Mouse (Mus musculus) hindbrain, postnatal 0 days (tissue): ENCODE measurements at regions not wholly inside any gene's neighbourhood (a gene's known extent, or its start where the extent isn't known, plus 50 kb on each side); places are given as distances from the start of the nearest gene placed in this dataset.

ENCODE experiments used
- ATAC-seq: fragments of 200-750 bp; cut with Nextera tagmentation; 2 replicates; pipeline ENCODE4 v1.8.0; 2017; ENCODE audit warnings: mild to moderate bottlenecking, moderate TSS enrichment, moderate library complexity
- DNase-seq: peaks from one replicate; pipeline ENCODE4 v3.0.0-alpha.2; 2015; ENCODE audit warnings: low spot score
- H3K27ac ChIP-seq: fragments of 300-500 bp; sonication (generic); 2 replicates; pipeline ENCODE4 v1.5.1; 2014; ENCODE audit warnings: mild to moderate bottlenecking
- H3K27me3 ChIP-seq: fragments of 300-500 bp; sonication (generic); 2 replicates; pipeline ENCODE4 v1.6.1; 2014; ENCODE audit warnings: low read length, mixed read lengths; ENCODE audit not compliant: insufficient read depth
- H3K36me3 ChIP-seq: fragments of 300-500 bp; sonication (generic); 2 replicates; pipeline ENCODE4 v1.6.1; 2014; ENCODE audit warnings: low read length, mixed read lengths; ENCODE audit not compliant: insufficient read depth
- H3K4me1 ChIP-seq: fragments of 300-500 bp; sonication (generic); 2 replicates; pipeline ENCODE4 v1.6.1; 2014; ENCODE audit warnings: antibody characterized with exemption, low read length, mixed read lengths; ENCODE audit not compliant: insufficient read depth
- H3K4me2 ChIP-seq: fragments of 300-500 bp; sonication (generic); 2 replicates; pipeline ENCODE4 v1.6.1; 2014; ENCODE audit warnings: low read depth, mild to moderate bottlenecking, low read length, moderate library complexity, mixed read lengths
- H3K4me3 ChIP-seq: fragments of 300-500 bp; sonication (generic); 2 replicates; pipeline ENCODE4 v1.5.1; 2014; ENCODE audit warnings: low read length
- H3K9ac ChIP-seq: fragments of 300-500 bp; sonication (generic); replicated peaks from 2 replicates; pipeline ENCODE4 v1.6.1; 2014; ENCODE audit warnings: mild to moderate bottlenecking, low read length, moderate library complexity, mixed read lengths
- H3K9me3 ChIP-seq: fragments of 300-500 bp; sonication (generic); 2 replicates; pipeline ENCODE4 v1.6.1; 2016; ENCODE audit warnings: low read length, mixed read lengths
- CTCF ChIP-seq: IDR thresholded peaks from 2 replicates; pipeline ENCODE4 v1.5.1; 2016; ENCODE audit warnings: antibody characterized with exemption, control low read depth, low read depth
- WGBS: fragments of 180-500 bp; shearing (Covaris S2); extraction: QIAGEN DNeasy Blood & Tissue Kit; methylation state at CpG from one replicate; pipeline ENCODE4 v1.1.7; 2014; 5-methylcytosine and 5-hydroxymethylcytosine counted together

GRCm38 (mm10) chr14:71177341-71177740 is 577.7 kb upstream of the Fam160b2 start:
- no peak overlapping the region for H3K4me3 ChIP-seq
- no peak for TF ChIP-seq CTCF
- H3K9me3 ChIP-seq: no peaks in the 10 kb centered on the region
- H3K9ac ChIP-seq: no peak overlapping the region
- DNase-seq: no peak
- no peaks in the 10 kb centered on the region for H3K36me3 ChIP-seq
- 78% methylated on average over 6 of the region's 6 CpGs for WGBS
- H3K27me3 ChIP-seq: no peaks in the 10 kb centered on the region
- no peak for ATAC-seq
- no peaks in the 10 kb centered on the region for H3K4me1 ChIP-seq
- no peak overlapping the region for H3K27ac ChIP-seq
- no peak overlapping the region for H3K4me2 ChIP-seq

GRCm38 (mm10) chr14:71174175-71174574 is 574.5 kb upstream of the Fam160b2 start:
- Histone ChIP-seq H3K4me1 (no peaks in the 10 kb centered on the region), H3K9me3 (no peaks in the 10 kb centered on the region), H3K4me2 (no peak overlapping the region), H3K4me3 (no peak overlapping the region), H3K27ac (no peak overlapping the region), H3K36me3 (no peaks in the 10 kb centered on the region), H3K9ac (no peak overlapping the region), H3K27me3 (no peaks in the 10 kb centered on the region)
- TF ChIP-seq CTCF: no peak
- no peak for ATAC-seq
- WGBS: 68% methylated on average over 2 of the region's 2 CpGs
- DNase-seq: no peak

DNA sequence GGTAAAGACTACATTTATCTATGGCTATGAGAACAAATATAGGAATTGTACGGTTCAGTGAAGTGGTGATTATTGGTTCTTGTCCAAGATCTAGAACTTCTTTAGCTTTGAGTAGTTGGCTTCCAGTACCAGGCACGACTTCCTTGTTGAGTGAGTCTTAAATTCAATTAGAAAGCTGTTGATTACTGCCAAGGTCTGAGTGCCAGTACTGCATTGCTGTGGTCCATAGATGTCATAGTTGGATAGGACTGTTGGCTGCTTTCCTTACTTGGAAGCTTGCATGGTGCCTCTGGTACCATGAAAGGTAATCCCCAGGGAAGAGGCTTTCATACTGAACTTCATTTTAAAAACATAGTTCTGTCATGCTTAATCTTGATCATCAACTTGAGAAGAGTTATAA is 559.9 kb upstream of the Fam160b2 start:
- no peaks in the 10 kb centered on the region for H3K27me3 ChIP-seq
- TF ChIP-seq CTCF: no peak
- no peak overlapping the region for H3K9ac ChIP-seq
- no peaks in the 10 kb centered on the region for H3K9me3 ChIP-seq
- no peaks in the 10 kb centered on the region for H3K4me1 ChIP-seq
- no peak overlapping the region for H3K4me2 ChIP-seq
- no peak overlapping the region for H3K4me3 ChIP-seq
- H3K27ac ChIP-seq: no peak overlapping the region
- ATAC-seq: no peak
- 71% methylated on average over 2 of the region's 2 CpGs for WGBS
- H3K36me3 ChIP-seq: no peaks in the 10 kb centered on the region
- no peak for DNase-seq

DNA sequence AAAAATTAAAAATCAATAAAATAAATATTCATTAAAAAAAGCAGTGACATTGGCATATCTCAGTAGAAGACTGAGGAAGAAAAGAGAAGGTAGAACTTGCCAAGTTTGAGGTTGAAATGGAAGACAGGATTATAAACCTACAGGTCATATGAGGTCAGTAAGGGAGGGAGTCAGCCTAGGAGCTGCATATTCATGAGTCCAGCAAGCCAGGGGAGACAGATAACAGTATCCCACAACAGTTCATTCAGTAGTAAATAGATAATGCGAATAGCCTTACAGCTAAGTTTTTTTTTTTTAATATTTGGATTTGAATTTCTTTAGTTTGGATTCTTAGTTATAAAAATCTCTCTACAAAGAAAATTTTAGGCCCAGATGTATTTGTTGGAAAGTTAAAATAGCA is 542.8 kb upstream of the Fam160b2 start:
- H3K9me3 ChIP-seq: peaks cover 3% of the 10 kb centered on the region; the same call in 1 of the 2 replicates
- no peak for TF ChIP-seq CTCF
- no peaks in the 10 kb centered on the region for H3K4me1 ChIP-seq
- H3K27me3 ChIP-seq: no peaks in the 10 kb centered on the region
- 97% methylated on average over 1 of the region's 1 CpGs for WGBS
- no peak overlapping the region for H3K27ac ChIP-seq
- no peak overlapping the region for H3K4me2 ChIP-seq
- DNase-seq: no peak
- H3K9ac ChIP-seq: no peak overlapping the region
- no peak overlapping the region for H3K4me3 ChIP-seq
- ATAC-seq: no peak
- H3K36me3 ChIP-seq: no peaks in the 10 kb centered on the region

GRCm38 (mm10) chr14:71129771-71130211 is 530.2 kb upstream of the Fam160b2 start:
- no peaks in the 10 kb centered on the region for H3K36me3 ChIP-seq
- 74% methylated on average over 4 of the region's 4 CpGs for WGBS
- DNase-seq: peak; percentile 20
- no peak overlapping the region for H3K27ac ChIP-seq
- no peak overlapping the region for H3K9ac ChIP-seq
- H3K9me3 ChIP-seq: no peaks in the 10 kb centered on the region
- H3K4me2 ChIP-seq: no peak overlapping the region
- TF ChIP-seq CTCF: no peak
- H3K4me1 ChIP-seq: no peaks in the 10 kb centered on the region
- H3K4me3 ChIP-seq: no peak overlapping the region
- no peaks in the 10 kb centered on the region for H3K27me3 ChIP-seq
- no peak for ATAC-seq

DNA sequence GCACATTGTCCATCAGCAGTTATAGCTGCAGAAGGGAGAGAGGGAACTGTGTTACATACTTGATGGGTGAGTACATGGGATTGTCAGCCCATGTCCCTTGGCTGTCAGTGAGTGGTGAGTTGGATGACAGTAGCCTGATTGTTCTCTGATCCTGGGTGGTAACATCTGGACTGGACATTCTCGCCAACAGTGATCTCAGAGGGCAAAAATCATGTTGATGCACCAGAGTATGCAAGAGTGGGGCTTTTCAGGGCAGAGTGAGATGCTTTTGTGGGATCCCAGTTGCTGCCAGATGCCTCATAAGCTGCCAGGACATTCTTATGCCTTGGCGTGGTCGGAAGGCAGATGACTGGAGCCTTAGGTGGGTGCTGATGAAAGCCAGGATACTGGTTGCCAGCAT is 528.9 kb upstream of the Fam160b2 start:
- Histone ChIP-seq H3K4me1 (no peaks in the 10 kb centered on the region), H3K27me3 (no peaks in the 10 kb centered on the region), H3K4me3 (no peak overlapping the region), H3K27ac (no peak overlapping the region), H3K4me2 (no peak overlapping the region), H3K9me3 (no peaks in the 10 kb centered on the region), H3K9ac (no peak overlapping the region), H3K36me3 (no peaks in the 10 kb centered on the region)
- 64% methylated on average over 3 of the region's 3 CpGs for WGBS
- DNase-seq (no peak), ATAC-seq (no peak)
- no peak for TF ChIP-seq CTCF

DNA sequence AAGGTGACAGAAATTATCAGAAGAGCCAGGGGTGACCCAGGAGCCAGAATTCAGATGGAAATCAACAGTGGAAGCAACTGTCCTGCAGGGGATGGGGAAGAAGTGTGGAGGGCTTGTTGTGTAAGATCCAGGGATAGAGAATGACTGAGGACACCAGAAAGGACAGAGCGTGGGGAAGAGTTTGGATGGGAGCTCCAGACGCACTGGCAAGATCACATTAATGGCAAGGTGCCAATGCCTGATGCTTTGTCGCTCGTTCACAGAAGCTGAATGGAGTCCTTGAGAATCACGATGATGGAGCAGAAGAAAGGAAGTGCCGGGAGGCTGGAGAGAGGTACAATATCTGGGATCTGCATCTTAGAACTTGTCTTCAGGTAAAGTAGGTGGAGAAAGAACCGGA is 519.0 kb upstream of the Fam160b2 start:
- H3K27ac ChIP-seq: no peak overlapping the region
- H3K4me2 ChIP-seq: no peak overlapping the region
- ATAC-seq (no peak), DNase-seq (peak; percentile 50)
- WGBS: 43% methylated on average over 7 of the region's 7 CpGs
- no peak overlapping the region for H3K4me3 ChIP-seq
- no peak overlapping the region for H3K9ac ChIP-seq
- TF ChIP-seq CTCF: no peak
- H3K36me3 ChIP-seq: no peaks in the 10 kb centered on the region
- H3K9me3 ChIP-seq: no peaks in the 10 kb centered on the region
- H3K4me1 ChIP-seq: no peaks in the 10 kb centered on the region
- no peaks in the 10 kb centered on the region for H3K27me3 ChIP-seq
